Mouse (Mus musculus) brain, embryonic 14.5 days (tissue): ENCODE data around the gene Stk4. TPM values are rescaled to one million over a fixed set of nuclear protein-coding genes. Genes with fewer than 3 reads are reported as not detected.

Experiments used
- DNase-seq: peaks from one replicate; pipeline ENCODE4 v3.0.0-alpha.2; 2011; ENCODE audit warnings: low read depth
- CTCF ChIP-seq: fragments of 200-500 bp; IDR thresholded peaks from 2 replicates; pipeline ENCODE4 v1.5.1; 2012; ENCODE audit warnings: inconsistent platforms, mild to moderate bottlenecking, moderate library complexity, borderline replicate concordance; ENCODE audit not compliant: insufficient read depth, insufficient read length; ENCODE audit errors: extremely low read depth
- POLR2A ChIP-seq: fragments of 200-500 bp; IDR thresholded peaks from 2 replicates; pipeline ENCODE4 v1.6.1; 2012; ENCODE audit warnings: mild to moderate bottlenecking, inconsistent platforms, borderline replicate concordance; ENCODE audit not compliant: poor library complexity, insufficient read depth, insufficient read length, severe bottlenecking; ENCODE audit errors: extremely low read depth
- polyA plus RNA-seq: library from polyadenylated mRNA; depleted of rRNA; stranded (reverse); fragments of >200 nt; gene quantifications from 2 replicates; pipeline ENCODE4 v1.2.3, GENCODE M21; 2012; rRNA removed

Gene Stk4
- polyA plus RNA-seq = 21.7 and 24.8 TPM in 2 replicates

- peak; percentile 65 for DNase-seq
- TF ChIP-seq POLR2A (no peak), CTCF (no peak)
Observed at GRCm38 (mm10) chr2:164070142-164070764, at the start of gene Stk4. Gene Stk4, plus strand, starts transcription at chr2:164070322.

DNA sequence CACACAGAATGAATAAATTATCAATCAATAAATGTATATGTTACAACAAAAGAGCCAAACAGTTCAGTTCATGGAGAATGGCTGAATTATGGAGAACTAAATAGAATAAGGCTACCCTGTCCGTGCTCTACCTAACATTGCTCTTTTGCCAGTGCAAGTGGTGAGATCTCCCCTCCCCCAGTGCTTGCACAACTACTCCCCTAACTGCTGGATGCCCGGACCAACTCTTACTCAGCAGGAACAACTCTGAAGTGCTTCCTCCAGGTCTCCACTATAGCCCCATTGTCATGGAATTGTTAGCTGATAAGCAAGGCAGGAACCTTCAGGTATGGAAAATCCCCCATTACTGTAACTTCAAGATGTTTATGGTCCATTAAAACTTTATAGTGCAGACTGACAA is 48.0 kb upstream of the Stk4 start:
- TF ChIP-seq CTCF (no peak), POLR2A (no peak)
- no peak for DNase-seq

DNA sequence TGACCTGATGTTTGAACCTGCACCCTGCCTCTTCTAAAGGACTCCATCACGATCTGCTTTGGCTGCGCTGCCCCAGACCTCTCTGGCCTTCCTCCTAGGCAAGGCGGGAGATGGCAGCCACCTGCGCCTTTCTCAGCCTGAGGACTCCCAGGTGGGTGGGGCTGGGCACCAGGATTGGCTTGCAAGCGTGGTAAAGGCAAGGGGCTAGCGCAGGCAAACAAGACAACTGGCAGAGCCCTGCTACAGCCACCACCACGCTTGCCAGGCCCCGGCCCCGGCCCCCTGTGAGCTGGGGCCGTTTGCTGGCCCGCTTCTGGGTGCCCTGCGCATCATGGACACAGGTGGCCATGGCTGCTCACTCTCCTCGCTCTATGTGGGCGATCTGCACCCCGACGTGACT is 45.0 kb upstream of the Stk4 start, which contains the start of gene Pabpc1l:
TSS of gene Pabpc1l (plus strand) at position 301 of the 400 bp plus-strand sequence.
- TF ChIP-seq CTCF (no peak), POLR2A (no peak)

GRCm38 (mm10) chr2:164031147-164031546 is 39.0 kb upstream of the Stk4 start:
- DNase-seq = no peak
- TF ChIP-seq CTCF = no peak
- no peak for TF ChIP-seq POLR2A

More for the DNA sequence above, 45.0 kb upstream of the Stk4 start, which contains the start of gene Pabpc1l:
- no peak for DNase-seq

GRCm38 (mm10) chr2:164032973-164033372 is 37.1 kb upstream of the Stk4 start:
- TF ChIP-seq POLR2A = no peak
- no peak for TF ChIP-seq CTCF
- no peak for DNase-seq

GRCm38 (mm10) chr2:164036520-164037019 is 33.6 kb upstream of the Stk4 start:
- DNase-seq = peak; percentile 15
- TF ChIP-seq POLR2A (no peak), CTCF (peak; percentile 19; the same call in 1 of the 2 replicates)

GRCm38 (mm10) chr2:164038407-164039028 is 31.6 kb upstream of the Stk4 start:
- no peak for TF ChIP-seq POLR2A
- no peak for DNase-seq

DNA sequence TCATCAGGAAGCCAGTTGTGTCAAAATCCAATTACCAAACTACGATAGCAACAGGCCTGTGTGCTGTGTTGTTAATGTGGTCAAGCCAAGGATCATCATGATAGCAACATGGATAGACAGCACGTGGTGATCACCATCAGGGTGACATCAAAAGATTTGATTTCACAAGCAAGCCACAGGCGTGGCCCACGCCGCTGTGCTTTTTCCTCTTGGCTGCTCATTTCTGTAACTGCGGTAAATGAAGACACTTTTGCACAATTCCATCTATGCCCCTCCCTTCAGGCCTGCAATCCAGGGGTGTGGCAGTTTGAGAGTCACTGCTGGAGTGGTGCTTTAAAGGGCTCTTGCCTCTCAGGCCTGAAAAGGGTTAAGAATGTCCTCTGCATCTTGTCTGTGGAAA is 29.2 kb upstream of the Stk4 start:
- no peak for TF ChIP-seq POLR2A
- TF ChIP-seq CTCF = no peak
- no peak for DNase-seq

DNA sequence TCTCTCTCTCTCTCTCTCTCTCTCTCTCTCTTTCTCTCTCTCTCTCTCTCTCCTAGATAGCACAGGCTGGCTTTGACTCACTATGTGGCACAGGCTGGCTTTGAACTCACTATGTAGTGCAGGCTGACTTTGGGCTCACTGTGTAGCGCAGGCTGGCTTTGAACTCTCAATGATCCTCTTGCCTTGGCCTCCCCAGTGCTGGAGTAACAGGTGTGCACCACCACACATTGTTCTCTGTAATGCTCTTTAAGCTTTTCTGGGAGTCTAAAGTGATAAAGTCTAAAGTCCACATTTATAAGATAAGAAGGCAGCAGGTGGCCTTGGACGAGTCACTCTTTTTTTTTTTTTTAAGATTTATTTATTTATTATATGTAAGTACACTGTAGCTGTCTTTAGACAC is 28.6 kb upstream of the Stk4 start:
- DNase-seq = no peak
- TF ChIP-seq POLR2A = no peak
- TF ChIP-seq CTCF = no peak

- TF ChIP-seq POLR2A (no peak), CTCF (no peak)
- DNase-seq = peak; percentile 35
Observed at GRCm38 (mm10) chr2:164047197-164047690, 22.9 kb upstream of the Stk4 start.

DNA sequence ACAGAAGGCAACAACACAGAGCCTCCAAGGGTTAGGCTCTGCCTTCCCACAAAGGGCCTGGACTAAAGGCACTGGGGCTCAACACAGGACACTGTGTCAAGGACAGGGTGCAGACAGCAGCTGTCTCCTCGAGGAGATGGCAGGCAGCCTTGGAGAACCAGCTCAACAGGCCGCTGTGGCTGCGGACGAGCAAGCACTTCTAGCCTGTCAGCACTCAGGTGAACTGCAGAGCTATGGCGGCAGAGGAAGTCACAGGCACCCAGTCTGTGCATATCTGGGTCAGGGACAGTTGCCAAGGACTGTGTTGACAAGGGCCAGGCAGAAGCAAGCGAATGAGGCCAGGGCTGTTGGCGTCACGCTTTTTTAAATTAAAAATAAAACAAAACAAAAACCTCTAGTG is 16.4 kb upstream of the Stk4 start:
- no peak for TF ChIP-seq POLR2A
- TF ChIP-seq CTCF = no peak
- no peak for DNase-seq
